Mouse (Mus musculus): ENCODE measurements around the gene Egln1.

The Egln1 gene

GRCm38 (mm10) chr8:124949209-124950068 is at the start of gene Egln1:
TSS of gene Egln1 (minus strand) at chr8:124949324.
- peak; percentile 86 for DNase-seq

DNA sequence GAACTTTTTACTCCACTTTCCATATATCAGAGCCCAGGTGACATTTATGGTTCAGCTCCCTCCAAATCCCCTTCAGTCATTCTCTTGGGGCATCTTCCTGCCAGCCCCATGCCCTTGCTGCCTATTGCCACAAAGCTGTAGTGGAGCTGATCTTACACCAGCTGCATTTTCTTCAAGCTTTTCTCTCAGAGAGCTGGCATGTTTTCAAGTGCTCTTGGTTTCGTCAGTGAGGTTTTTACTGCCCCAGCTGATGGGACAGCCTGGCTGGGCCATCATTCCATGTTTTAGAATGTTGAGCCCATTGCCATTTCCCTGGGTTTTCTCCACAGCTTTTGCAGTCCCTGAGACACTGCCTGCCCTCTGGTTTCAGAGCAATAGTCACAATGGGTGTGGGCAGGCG is 46.7 kb upstream of the Egln1 start:
- no peak for DNase-seq

GRCm38 (mm10) chr8:124991668-124991926 is 42.5 kb upstream of the Egln1 start:
- no peak for DNase-seq

- no peak for DNase-seq
These were observed 42.0 kb upstream of the Egln1 start for GRCm38 (mm10) chr8:124990923-124991667.

GRCm38 (mm10) chr8:124980828-124981227 is 31.7 kb upstream of the Egln1 start:
- DNase-seq, result no peak

DNA sequence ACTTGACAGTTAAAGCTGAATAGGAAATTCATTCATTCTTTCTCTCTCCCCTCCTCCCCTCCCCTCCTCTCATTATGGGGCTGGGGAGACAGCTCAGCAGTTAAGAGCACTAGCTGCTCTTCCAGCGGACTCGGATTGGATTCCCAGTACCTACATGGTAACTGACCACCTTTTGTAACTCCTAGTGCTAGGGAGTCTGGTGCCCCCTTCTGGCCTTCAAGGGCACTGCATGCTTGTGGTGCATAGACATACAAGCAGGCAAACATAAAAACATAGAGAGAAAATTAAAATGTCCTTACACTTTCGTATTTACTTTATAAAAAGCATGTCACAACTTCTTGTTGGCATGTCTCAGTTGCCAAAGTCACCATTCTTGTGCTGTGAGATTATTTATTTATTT is 30.9 kb upstream of the Egln1 start:
- no peak for DNase-seq

GRCm38 (mm10) chr8:124978026-124978425 is 28.9 kb upstream of the Egln1 start:
- no peak for DNase-seq

- DNase-seq, result no peak
These were observed 27.1 kb upstream of the Egln1 start for GRCm38 (mm10) chr8:124976211-124976610.

DNA sequence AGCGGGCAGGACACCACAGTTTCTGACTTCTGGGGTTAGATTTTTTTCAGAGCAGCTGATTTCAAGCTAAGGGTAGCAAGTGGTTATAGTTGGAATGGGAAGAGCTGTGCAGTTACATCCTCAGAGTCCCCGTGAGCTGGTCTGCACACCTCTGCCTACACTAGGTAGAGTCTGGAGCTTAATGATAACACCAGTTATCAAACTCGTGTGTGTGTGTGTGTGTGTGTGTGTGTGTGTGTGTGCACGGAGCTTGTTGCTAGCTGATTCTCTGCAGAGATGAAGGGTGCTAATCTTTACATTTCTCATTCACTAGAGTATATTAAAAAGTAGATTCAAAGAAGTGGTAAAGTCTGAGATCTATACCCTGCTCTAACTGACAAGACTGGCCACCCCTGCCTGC is 25.1 kb upstream of the Egln1 start:
- no peak for DNase-seq

- no peak for DNase-seq
These were observed 24.1 kb upstream of the Egln1 start for GRCm38 (mm10) chr8:124973221-124973620.

- no peak for DNase-seq
These were observed 21.3 kb upstream of the Egln1 start for GRCm38 (mm10) chr8:124970312-124970933.

DNA sequence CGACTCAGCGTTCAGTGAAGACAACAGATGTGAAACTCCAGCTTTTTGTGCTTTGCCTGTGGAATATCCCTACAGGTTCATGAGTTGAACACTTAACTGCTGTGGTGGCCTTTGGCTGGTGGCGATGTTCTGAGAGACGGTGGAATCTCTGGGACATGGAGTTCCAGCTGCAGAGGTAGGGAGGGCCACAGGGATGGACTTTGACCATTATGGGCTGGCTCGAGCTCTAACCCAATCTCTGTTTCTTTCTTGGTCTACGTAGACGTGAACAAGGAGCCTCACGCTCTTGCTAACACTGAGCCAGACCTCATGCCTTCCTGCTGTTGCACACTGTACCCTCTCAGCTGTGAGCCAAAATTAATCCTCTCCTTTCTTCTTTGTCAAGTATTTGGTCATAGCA is 15.8 kb upstream of the Egln1 start:
- DNase-seq, result no peak

DNA sequence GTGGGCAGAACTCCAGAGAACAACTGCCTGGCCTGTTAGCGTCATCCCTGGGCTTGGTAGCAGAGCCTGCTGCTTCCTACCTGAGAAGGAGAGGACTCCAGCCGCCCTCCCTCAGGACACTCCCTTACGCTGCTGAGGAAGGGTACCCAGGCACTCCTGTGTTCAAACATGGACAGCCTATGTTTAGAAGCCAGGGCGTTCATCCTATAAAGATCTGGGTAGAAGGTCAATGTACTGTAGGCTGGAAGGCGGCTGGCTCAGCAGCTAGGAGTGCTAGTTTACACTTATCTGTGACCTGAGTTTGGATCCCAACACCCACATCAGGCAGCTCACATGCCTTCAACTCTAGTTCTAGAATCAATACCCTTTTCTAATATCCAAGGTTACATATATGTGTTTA is 14.1 kb upstream of the Egln1 start:
- DNase-seq, result no peak

GRCm38 (mm10) chr8:124960226-124960880 is 11.2 kb upstream of the Egln1 start:
- DNase-seq, result no peak

GRCm38 (mm10) chr8:124959462-124960225 is 10.5 kb upstream of the Egln1 start:
- DNase-seq, result no peak

GRCm38 (mm10) chr8:124954572-124955082 is 5.5 kb upstream of the Egln1 start:
- DNase-seq, result no peak

GRCm38 (mm10) chr8:124953188-124953587 is 4.1 kb upstream of the Egln1 start:
- no peak for DNase-seq

DNA sequence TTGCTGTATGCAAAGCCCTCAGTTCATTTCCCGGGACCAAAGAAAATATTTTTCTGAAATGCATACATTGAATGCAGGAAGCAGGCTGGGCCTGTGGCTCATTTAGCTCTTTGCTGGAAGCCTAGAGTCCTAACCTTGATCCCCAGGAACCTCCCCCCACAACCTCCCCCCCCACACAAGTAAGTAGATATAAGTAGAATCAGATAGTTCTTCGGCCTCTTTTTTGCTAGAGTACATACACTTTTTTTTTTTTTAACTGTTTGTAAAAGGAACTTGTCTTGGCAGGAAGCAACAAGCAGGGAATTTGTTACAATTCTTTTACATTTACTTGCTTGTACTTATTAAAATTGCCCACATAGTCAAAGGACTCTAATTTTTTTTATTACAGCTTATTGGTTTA is 1.7 kb upstream of the Egln1 start:
- DNase-seq, result no peak

DNA sequence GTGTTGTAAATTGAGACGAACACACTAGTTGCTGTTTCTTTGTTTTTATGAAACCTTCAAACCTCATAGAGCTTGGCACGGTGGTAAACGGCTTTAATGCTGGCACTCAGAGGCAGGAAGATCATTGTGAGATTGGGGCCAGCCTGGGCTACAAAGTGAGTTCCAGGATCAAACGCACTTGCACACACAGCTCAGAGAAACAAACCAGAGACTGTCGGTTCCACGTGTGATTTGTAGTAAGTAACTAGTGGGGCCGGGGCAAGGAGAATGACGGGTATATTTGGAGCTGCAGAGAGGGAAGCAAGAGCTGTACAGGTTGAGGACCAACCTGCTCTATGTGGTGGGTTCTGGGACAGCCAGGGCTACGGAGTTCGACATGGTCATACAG is 939 bp upstream of the Egln1 start:
- no peak for DNase-seq

- no peak for DNase-seq
These were observed 402 bp downstream of the Egln1 start for GRCm38 (mm10) chr8:124948733-124949111.

- peak; percentile 67 for DNase-seq
These were observed 1.0 kb downstream of the Egln1 start for GRCm38 (mm10) chr8:124947865-124948732.

DNA sequence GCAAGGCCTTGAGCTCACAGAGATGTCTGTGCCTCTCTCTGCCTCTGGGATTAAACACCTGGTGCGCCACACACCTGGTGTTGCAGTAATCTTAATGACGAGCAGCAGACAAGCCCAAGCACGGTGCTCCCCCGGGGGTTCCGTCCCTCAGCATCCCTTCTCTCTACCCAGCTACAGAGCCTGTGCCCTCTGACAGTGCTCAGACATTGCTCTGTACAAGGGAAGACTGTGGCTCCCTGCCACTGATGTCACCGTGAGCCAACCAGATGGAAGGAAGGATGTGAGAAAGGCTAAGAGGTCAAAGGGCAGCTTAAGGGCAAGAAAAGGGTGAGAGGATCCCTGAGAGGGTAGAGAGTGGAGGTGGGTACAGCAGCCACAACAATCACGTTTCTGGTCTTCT is 4.7 kb downstream of the Egln1 start:
- no peak for DNase-seq

Measured in right cerebral cortex, postnatal 25 days (tissue).